In genomic region chr14:100462321-100462720, GRCm38 (mm10) we compare ENCODE assay signal across 17 mouse cellular contexts.
A peak's percentile ranks its signal among the peaks of the same experiment; 100 is the strongest.
DNase-seq lines count a peak whose midpoint lies in the region; ATAC-seq and TF ChIP-seq lines count a peak whose summit lies in the region.
"Had no signal": no experiment of that assay in that cellular context is flagged by ENCODE, and none has a peak within 500 bp of the region (broad histone marks: within the 10 kb centered on the region; RNA-seq: fewer than 3 reads in every experiment).

No protein-coding gene starts in this region.

- H3K9ac ChIP-seq in heart, embryonic 13.5 days = no peak overlapping the region
- no peak overlapping the region for H3K9ac ChIP-seq in stomach, postnatal 0 days (ENCODE audit: low read length)
- H3K9ac ChIP-seq: embryonic facial prominence, embryonic 13.5 days; heart, embryonic 15.5 days; hindbrain, embryonic 12.5 days; intestine, embryonic 15.5 days; liver, postnatal 0 days had no signal

- no peak for ATAC-seq in heart, embryonic 13.5 days (ENCODE audit: extremely low read depth, insufficient number of reproducible peaks, low FRiP score, low TSS enrichment)
- no peak for ATAC-seq in stomach, postnatal 0 days (ENCODE audit: low FRiP score, low TSS enrichment)

- no peak for TF ChIP-seq EP300 in stomach, postnatal 0 days (optimal IDR thresholded peaks at IDR 0.05)

- no peaks in the 10 kb centered on the region for H3K9me3 ChIP-seq in heart, embryonic 13.5 days
- no peaks in the 10 kb centered on the region for H3K9me3 ChIP-seq in embryonic facial prominence, embryonic 10.5 days
- H3K9me3 ChIP-seq in stomach, postnatal 0 days (ENCODE audit: control insufficient read depth, low read length) = no peaks in the 10 kb centered on the region
- H3K9me3 ChIP-seq: embryonic facial prominence, embryonic 13.5 days; heart, embryonic 15.5 days; hindbrain, embryonic 12.5 days; intestine, embryonic 15.5 days had no signal

- WGBS in heart, embryonic 13.5 days = 72% methylated on average over 6 of the region's 6 CpGs
- 76% methylated on average over 6 of the region's 6 CpGs for WGBS in embryonic facial prominence, embryonic 10.5 days
- 37% methylated on average over 6 of the region's 6 CpGs for WGBS in kidney, adult 2 months
- 87% methylated on average over 6 of the region's 6 CpGs for WGBS in stomach, postnatal 0 days

- TF ChIP-seq POLR2A in kidney, adult 2 months (IDR thresholded peaks at IDR 0.05; ENCODE audit: low read depth, low read length) = no peak

- peaks cover 43% of the 10 kb centered on the region for H3K4me1 ChIP-seq in heart, embryonic 13.5 days
- H3K4me1 ChIP-seq in embryonic facial prominence, embryonic 10.5 days = peaks cover 48% of the 10 kb centered on the region
- peaks cover 32% of the 10 kb centered on the region for H3K4me1 ChIP-seq in kidney, adult 2 months (ENCODE audit: control insufficient read depth, insufficient read depth, low read length)
- peaks cover 2% of the 10 kb centered on the region; the same call in 1 of the 2 replicates for H3K4me1 ChIP-seq in stomach, postnatal 0 days (replicated peaks; ENCODE audit: control insufficient read depth, insufficient read depth)

- no peaks in the 10 kb centered on the region for H3K36me3 ChIP-seq in heart, embryonic 13.5 days
- H3K36me3 ChIP-seq in embryonic facial prominence, embryonic 10.5 days (replicated peaks) = no peaks in the 10 kb centered on the region
- no peaks in the 10 kb centered on the region for H3K36me3 ChIP-seq in kidney, adult 2 months (ENCODE audit: control insufficient read depth, insufficient read depth, low read length)
- no peaks in the 10 kb centered on the region for H3K36me3 ChIP-seq in stomach, postnatal 0 days (ENCODE audit: control insufficient read depth, insufficient read depth, low read length)
- H3K36me3 ChIP-seq: embryonic facial prominence, embryonic 13.5 days; heart, embryonic 15.5 days; hindbrain, embryonic 12.5 days; intestine, embryonic 15.5 days had no signal

- no peak for TF ChIP-seq CTCF in kidney, adult 2 months (conservative IDR thresholded peaks at IDR 0.05; ENCODE audit: insufficient read depth, insufficient read length, low read depth, low read length)
- TF ChIP-seq CTCF in stomach, postnatal 0 days (IDR thresholded peaks at IDR 0.05; ENCODE audit: low read depth) = no peak

- no peak for DNase-seq in heart, adult 8-10 months (ENCODE audit: low spot score)
- no peak for DNase-seq in embryonic facial prominence, embryonic 10.5 days (ENCODE audit: low spot score)
- DNase-seq in kidney, adult 2 months = peak; percentile 84
- peak; percentile 39 for DNase-seq in kidney, postnatal 14 days
- no peak for DNase-seq in stomach, postnatal 0 days (ENCODE audit: low spot score)
- no peak for DNase-seq in urinary bladder, postnatal 25 days (ENCODE audit: low spot score)
- DNase-seq: adrenal gland, postnatal 14 days; cerebellum, adult 11-12 months; layer of hippocampus, adult 9-11 months; liver; liver, postnatal 0 days; lung, postnatal 14 days had no signal

- H3K4me3 ChIP-seq in heart, embryonic 13.5 days = no peak overlapping the region
- no peak overlapping the region for H3K4me3 ChIP-seq in embryonic facial prominence, embryonic 10.5 days
- H3K4me3 ChIP-seq in kidney, adult 2 months (ENCODE audit: insufficient read depth, low read depth, low read length) = no peak overlapping the region; the same call in 1 of the 2 replicates
- no peak overlapping the region for H3K4me3 ChIP-seq in stomach, postnatal 0 days (ENCODE audit: low read depth, low read length)
- H3K4me3 ChIP-seq: embryonic facial prominence, embryonic 13.5 days; heart, embryonic 15.5 days; hindbrain, embryonic 12.5 days; intestine, embryonic 15.5 days had no signal

- no peaks in the 10 kb centered on the region for H3K27me3 ChIP-seq in heart, embryonic 13.5 days (replicated peaks)
- no peaks in the 10 kb centered on the region for H3K27me3 ChIP-seq in embryonic facial prominence, embryonic 10.5 days (replicated peaks; ENCODE audit: low read depth, poor library complexity, severe bottlenecking)
- no peaks in the 10 kb centered on the region for H3K27me3 ChIP-seq in kidney, adult 2 months (replicated peaks; ENCODE audit: control insufficient read depth, insufficient read depth, low read length)
- no peaks in the 10 kb centered on the region for H3K27me3 ChIP-seq in stomach, postnatal 0 days (ENCODE audit: control insufficient read depth, insufficient read depth, low read length)
- H3K27me3 ChIP-seq: embryonic facial prominence, embryonic 13.5 days; heart, embryonic 15.5 days; hindbrain, embryonic 12.5 days; intestine, embryonic 15.5 days had no signal

- peak overlapping the region; percentile 46; the same call in 1 of the 2 replicates for H3K27ac ChIP-seq in heart, embryonic 13.5 days (replicated peaks)
- H3K27ac ChIP-seq in embryonic facial prominence, embryonic 10.5 days (replicated peaks) = peak overlapping the region; percentile 51; the same call in 1 of the 2 replicates
- H3K27ac ChIP-seq in kidney, adult 2 months (ENCODE audit: insufficient read depth, low read depth, low read length) = peak overlapping the region; percentile 77
- H3K27ac ChIP-seq in stomach, postnatal 0 days (replicated peaks) = no peak overlapping the region
- H3K27ac ChIP-seq: embryonic facial prominence, embryonic 13.5 days; hindbrain, embryonic 12.5 days; intestine, embryonic 15.5 days had no signal

- H3K4me2 ChIP-seq in heart, embryonic 13.5 days = no peak overlapping the region
- no peak overlapping the region for H3K4me2 ChIP-seq in stomach, postnatal 0 days (replicated peaks; ENCODE audit: low read depth)
- H3K4me2 ChIP-seq: heart, embryonic 15.5 days; hindbrain, embryonic 12.5 days; intestine, embryonic 15.5 days had no signal

Comparison
In these comparisons a context has a peak if more than half of its experiments do, and no peak if none do; other contexts are left out.
1. DNase-seq: peak in kidney, adult 2 months (single experiment) and kidney, postnatal 14 days (single experiment); none in heart, adult 8-10 months (single experiment), embryonic facial prominence, embryonic 10.5 days (single experiment), stomach, postnatal 0 days (single experiment) and urinary bladder, postnatal 25 days (single experiment).